Mouse (Mus musculus): ENCODE data around the gene Poc1a.

DNA sequence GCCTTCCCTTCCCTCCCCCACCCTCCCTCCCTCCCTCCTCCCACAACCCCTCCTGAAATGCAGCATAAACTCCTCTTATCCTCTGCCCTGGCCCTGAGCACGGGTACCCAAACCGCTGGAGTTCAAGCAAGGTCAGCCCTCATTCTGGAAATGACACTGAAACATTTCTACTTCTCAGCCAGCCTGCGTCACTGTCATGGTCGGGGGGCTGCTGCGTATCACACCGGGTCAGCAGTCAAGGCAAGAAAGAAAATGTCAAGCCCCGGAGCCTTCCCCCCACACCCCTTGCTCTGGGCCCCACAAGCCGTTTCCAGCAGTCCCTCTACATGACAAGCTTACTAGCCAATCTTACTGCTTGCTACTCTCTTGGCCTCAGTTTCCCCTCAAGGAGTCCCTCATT is 29.8 kb upstream of the Poc1a start:
- TF ChIP-seq POLR2A (IDR thresholded peaks at IDR 0.05; ENCODE audit: extremely low read depth, insufficient read depth, low read length) (no peak), CTCF (IDR thresholded peaks at IDR 0.05; ENCODE audit: extremely low read depth, insufficient read depth, low read length) (no peak)
